ENCODE assay signal across 20 mouse cellular contexts in genomic region chr1:105240185-105240584, GRCm38 (mm10).
DNase-seq lines count a peak whose midpoint lies in the region; ATAC-seq and TF ChIP-seq lines count a peak whose summit lies in the region.
"Had no signal": no experiment of that assay in that cellular context is flagged by ENCODE, and none has a peak within 500 bp of the region (broad histone marks: within the 10 kb centered on the region; RNA-seq: fewer than 3 reads in every experiment).

No protein-coding gene starts in this region.

- H3K4me1 ChIP-seq in liver, adult 2 months (ENCODE audit: control insufficient read depth, insufficient read depth, low read length) = no peaks in the 10 kb centered on the region
- no peaks in the 10 kb centered on the region for H3K4me1 ChIP-seq in liver, postnatal 0 days (ENCODE audit: insufficient read depth)
- no peaks in the 10 kb centered on the region for H3K4me1 ChIP-seq in hindbrain, embryonic 10.5 days (replicated peaks)
- H3K4me1 ChIP-seq: embryonic facial prominence, embryonic 10.5 days; embryonic facial prominence, embryonic 12.5 days; forebrain, embryonic 12.5 days had no signal

- no peak overlapping the region for H3K4me2 ChIP-seq in liver, postnatal 0 days (ENCODE audit: low read depth, low read length)
- H3K4me2 ChIP-seq: embryonic facial prominence, embryonic 12.5 days; forebrain, embryonic 12.5 days; forebrain, embryonic 15.5 days had no signal

- no peak for TF ChIP-seq CTCF in liver, adult 2 months (IDR thresholded peaks at IDR 0.05; ENCODE audit: low read depth, low read length)
- no peak for TF ChIP-seq CTCF in liver, postnatal 0 days (IDR thresholded peaks at IDR 0.05; ENCODE audit: low read depth)

- H3K36me3 ChIP-seq in liver, adult 2 months (ENCODE audit: control insufficient read depth, insufficient read depth, low read length) = no peaks in the 10 kb centered on the region
- no peaks in the 10 kb centered on the region for H3K36me3 ChIP-seq in liver, postnatal 0 days (replicated peaks; ENCODE audit: insufficient read depth, low read length)
- H3K36me3 ChIP-seq in hindbrain, embryonic 10.5 days = no peaks in the 10 kb centered on the region
- H3K36me3 ChIP-seq: embryonic facial prominence, embryonic 10.5 days; embryonic facial prominence, embryonic 12.5 days; forebrain, embryonic 12.5 days; forebrain, embryonic 15.5 days had no signal

- H3K79me2 ChIP-seq in liver, adult 2 months (ENCODE audit: control insufficient read depth, insufficient read depth, low read length) = no peaks in the 10 kb centered on the region

- TF ChIP-seq POLR2A in liver, adult 2 months (IDR thresholded peaks at IDR 0.05; ENCODE audit: extremely low read depth, insufficient read depth, low read length) = no peak

- intact Hi-C loops in heart, postnatal 25 days (cut with DNase I) = no loop called here

- no peak overlapping the region for H3K9ac ChIP-seq in liver, adult 2 months (ENCODE audit: low read depth, low read length)
- no peak overlapping the region for H3K9ac ChIP-seq in liver, postnatal 0 days (replicated peaks)
- H3K9ac ChIP-seq: embryonic facial prominence, embryonic 12.5 days; forebrain, embryonic 12.5 days; forebrain, embryonic 15.5 days; forebrain, postnatal 0 days had no signal

- no peaks in the 10 kb centered on the region for H3K9me3 ChIP-seq in liver, postnatal 0 days (ENCODE audit: low read length)
- H3K9me3 ChIP-seq in hindbrain, embryonic 10.5 days = no peaks in the 10 kb centered on the region
- H3K9me3 ChIP-seq: embryonic facial prominence, embryonic 10.5 days; embryonic facial prominence, embryonic 12.5 days; forebrain, embryonic 12.5 days; forebrain, embryonic 15.5 days had no signal

- no peaks in the 10 kb centered on the region for H3K27me3 ChIP-seq in liver, adult 2 months (ENCODE audit: control insufficient read depth, insufficient read depth, low read length)
- H3K27me3 ChIP-seq in liver, postnatal 0 days (ENCODE audit: insufficient read depth, low read length) = no peaks in the 10 kb centered on the region
- H3K27me3 ChIP-seq in hindbrain, embryonic 10.5 days (ENCODE audit: insufficient read depth, poor library complexity, severe bottlenecking) = no peaks in the 10 kb centered on the region
- H3K27me3 ChIP-seq: embryonic facial prominence, embryonic 12.5 days; forebrain, embryonic 12.5 days; forebrain, embryonic 15.5 days had no signal

- ATAC-seq in liver, postnatal 0 days = no peak
- peak; percentile 43; the same call in 1 of the 2 replicates for ATAC-seq in erythroid progenitor cell, adult 5-6 weeks (replicated peaks; ENCODE audit: low FRiP score, poor library complexity, severe bottlenecking)
- ATAC-seq in megakaryocyte-erythroid progenitor cell, adult 5-6 weeks (replicated peaks; ENCODE audit: low FRiP score, low TSS enrichment, poor library complexity, severe bottlenecking) = peak; percentile 87
- ATAC-seq: forebrain, embryonic 15.5 days; forebrain, postnatal 0 days had no signal

- H3K27ac ChIP-seq in liver, adult 2 months (replicated peaks; ENCODE audit: insufficient read depth, low read depth, low read length) = no peak overlapping the region
- H3K27ac ChIP-seq in liver, postnatal 0 days (ENCODE audit: low read depth) = no peak overlapping the region
- H3K27ac ChIP-seq in hindbrain, embryonic 10.5 days = no peak overlapping the region
- H3K27ac ChIP-seq: embryonic facial prominence, embryonic 10.5 days; embryonic facial prominence, embryonic 12.5 days; forebrain, embryonic 12.5 days; forebrain, embryonic 15.5 days had no signal

- H3K4me3 ChIP-seq in liver, adult 2 months (ENCODE audit: insufficient read depth, low read depth, low read length) = no peak overlapping the region
- no peak overlapping the region for H3K4me3 ChIP-seq in liver, postnatal 0 days (ENCODE audit: low read depth, low read length)
- H3K4me3 ChIP-seq in hindbrain, embryonic 10.5 days = no peak overlapping the region
- H3K4me3 ChIP-seq: embryonic facial prominence, embryonic 10.5 days; embryonic facial prominence, embryonic 12.5 days; erythroblast, embryonic 14.5 days; forebrain, embryonic 12.5 days; forebrain, embryonic 15.5 days had no signal

- no peak for TF ChIP-seq EP300 in liver, postnatal 0 days (IDR thresholded peaks at IDR 0.05; ENCODE audit: low read depth)

- peak; percentile 16 for DNase-seq in liver, adult 2 months (ENCODE audit: extremely low read depth, low read depth, low spot score)
- no peak for DNase-seq in liver, postnatal 0 days
- DNase-seq in hindbrain, embryonic 10.5 days (ENCODE audit: low spot score) = no peak
- no peak for DNase-seq in heart, postnatal 25 days (ENCODE audit: low spot score)
- DNase-seq: adrenal gland, adult 2 months; adrenal gland, postnatal 10 days; adrenal gland, postnatal 25 days; cerebellum, adult 11-12 months; cerebellum, adult 2 months; cerebellum, adult 9-10 months; cerebellum, postnatal 10 days; cerebellum, postnatal 25 days; forebrain, postnatal 0 days had no signal
